Mouse (Mus musculus): ENCODE data around the gene AW011738.

Gene AW011738

DNA sequence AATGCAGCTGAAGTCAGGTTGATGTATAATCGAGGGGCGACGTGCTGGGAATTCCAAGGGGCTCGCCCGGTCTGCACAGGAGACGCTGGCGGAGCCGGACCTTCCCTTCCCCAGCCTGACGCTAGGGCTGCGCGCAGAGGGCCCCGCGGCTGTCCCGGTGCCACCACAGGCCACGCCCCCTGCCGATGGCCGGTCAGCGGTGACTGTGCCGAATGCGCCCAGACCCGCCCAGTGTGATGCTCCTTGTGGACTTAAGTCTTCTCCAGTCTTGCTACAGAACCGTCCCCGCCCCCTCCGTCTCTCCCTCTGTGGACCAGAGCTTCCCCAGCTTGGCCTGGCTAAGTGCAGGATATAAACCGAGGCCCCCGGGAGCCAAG is 5.3 kb upstream of the AW011738 start:
- DNase-seq (ENCODE audit: low read depth, low spot score), result no peak

DNA sequence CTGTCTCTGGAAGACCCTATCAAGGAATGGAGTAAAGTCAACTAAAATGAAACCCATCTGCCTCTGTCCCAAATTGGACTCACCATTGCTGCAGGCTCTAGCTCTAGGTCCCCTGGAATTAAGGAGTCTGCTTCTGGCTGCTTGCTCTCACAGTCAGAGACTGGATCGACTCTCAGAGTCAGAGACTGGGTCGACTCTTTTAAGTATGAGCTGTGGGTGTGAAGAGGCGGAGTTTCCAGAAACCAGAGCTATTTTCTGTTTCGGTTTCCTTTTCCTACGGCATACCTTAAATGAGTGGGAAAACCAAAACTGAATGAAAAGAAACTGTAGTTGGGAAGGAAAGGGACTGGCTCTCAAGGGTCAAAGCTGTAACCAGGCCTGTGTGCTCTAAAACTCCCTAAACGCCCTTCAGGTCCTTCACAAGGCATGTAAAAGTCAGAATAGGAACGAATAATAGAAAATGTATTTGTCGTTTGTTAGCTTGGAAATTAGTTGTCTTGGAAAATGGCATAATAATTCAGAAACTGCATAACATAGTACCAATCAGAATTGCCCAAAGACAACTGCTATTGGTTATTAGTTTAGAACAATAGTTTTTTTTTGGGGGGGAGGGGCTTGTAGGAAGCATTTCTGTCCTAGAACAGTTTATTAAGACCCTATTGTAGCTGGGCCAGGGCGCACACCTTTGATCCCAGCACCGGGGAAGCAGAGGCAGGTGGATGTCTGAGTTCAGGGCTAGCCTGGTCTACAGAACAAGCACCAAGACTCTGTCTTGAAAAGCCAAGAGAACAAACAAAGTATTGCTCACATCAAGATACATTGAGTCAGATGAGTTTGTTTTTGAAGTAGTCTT is 2.3 kb upstream of the AW011738 start, which contains the start of gene Isg15:
Isg15 (minus strand) TSS at position 196 of the 853 bp plus-strand sequence.
- DNase-seq (ENCODE audit: low read depth, low spot score), result no peak

DNA sequence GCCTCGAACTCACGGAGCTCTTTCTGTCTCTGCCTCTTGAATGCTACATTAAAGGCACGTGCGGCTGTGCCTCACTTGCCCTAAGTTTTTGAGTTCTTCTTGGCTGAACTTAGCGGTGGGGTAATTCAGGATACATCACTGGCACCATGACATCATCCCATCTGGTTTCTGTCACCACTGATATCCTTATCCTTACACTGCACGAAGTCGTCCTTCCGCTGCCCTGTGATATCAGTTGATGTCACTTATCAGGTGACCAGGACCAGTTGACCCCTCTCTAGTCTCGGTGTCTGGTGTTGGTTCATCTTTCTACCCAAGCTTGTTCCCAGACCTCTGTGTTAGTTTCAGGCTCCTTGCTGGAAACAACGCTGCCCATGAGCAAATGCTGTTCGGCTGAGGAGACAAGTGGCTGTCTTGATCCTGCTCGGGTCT is 626 bp upstream of the AW011738 start:
- DNase-seq (ENCODE audit: low read depth, low spot score), result no peak

DNA sequence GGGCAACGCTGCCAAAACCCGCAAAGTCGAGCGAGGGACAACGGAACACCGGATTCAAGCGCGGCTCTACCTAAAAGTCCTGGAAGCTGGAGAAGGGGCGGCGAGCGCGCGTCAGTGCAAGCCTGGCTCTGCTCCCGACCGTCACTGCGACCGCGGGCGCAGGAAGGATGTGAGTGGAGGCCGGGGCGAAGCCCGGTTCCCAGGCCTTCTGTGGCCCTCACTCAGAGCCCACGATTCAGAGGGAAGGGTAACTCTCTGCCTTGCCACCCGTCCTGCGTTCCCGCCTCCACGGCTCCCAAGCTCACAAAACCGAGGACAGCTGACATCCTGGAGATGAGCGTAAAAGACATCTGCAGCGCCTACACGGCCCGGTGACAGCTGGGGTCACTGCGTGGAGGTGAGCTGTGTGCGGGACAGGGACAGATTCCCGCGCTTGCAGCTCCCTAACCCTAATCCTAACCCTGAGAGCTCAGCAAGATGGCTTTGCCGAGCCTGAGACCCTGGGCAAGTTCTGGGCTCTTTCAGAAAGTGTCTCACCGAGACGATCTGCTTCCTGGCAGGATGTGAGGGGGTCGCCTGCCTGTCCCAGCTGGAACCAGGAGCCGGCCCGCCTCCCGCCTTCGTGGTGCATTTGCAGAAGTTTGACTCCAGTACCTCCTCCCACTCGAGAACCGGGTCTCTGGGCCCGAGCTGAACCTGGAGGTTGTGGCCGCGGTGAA is 468 bp downstream of the AW011738 start:
- DNase-seq (ENCODE audit: low read depth, low spot score), result no peak

DNA sequence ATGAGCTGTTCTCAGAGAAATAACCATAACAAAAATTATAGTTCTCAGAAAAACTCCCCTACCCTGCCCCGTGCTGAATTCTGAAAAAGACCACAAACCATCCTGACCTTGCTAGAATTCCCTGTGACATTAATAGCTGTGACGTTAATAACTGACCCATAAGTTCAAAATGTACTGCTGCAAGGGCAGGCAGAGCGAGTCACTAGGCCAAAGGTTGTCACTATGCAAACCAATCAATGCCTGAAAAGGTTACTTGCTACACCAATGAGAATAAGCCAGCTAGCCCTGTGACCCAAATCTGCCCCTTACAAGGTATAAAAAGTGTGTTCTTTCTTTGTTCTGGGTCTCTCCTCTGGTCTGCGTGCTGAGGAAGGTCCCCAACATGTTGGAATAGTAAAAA is 5.8 kb downstream of the AW011738 start:
- DNase-seq (ENCODE audit: low read depth, low spot score), result no peak

DNA sequence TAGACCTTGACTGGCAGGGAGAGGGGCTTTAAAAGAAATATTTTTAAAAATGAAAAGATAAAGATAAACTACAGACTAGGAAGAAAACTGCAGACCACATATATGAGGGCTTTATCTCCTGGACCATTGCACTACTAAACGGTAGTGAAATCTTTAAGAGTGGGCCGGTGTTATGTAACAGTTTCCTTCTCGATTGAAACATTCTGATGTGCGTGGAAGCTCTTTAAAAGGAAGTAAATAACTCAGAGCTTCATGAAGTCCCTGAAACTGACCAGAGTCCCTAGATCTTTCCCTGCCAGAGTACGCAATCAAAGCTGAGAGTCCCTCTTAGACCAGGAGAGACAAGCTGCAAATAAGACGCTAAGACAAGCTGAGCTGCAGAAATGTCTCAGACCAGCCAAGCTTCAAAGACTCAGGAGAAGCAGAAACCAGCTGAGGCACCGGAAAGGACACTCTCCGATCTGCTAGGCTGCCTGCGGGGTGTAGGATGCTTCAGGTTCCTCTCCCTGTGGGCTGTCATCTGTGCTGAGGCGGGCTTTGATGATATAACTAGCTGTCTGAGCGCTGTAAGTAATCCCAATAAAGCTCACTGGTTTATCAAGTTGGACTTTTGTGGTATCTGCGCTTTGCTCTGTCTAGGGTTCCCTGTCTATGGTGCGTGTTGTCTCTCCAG is 7.0 kb downstream of the AW011738 start:
- no peak for DNase-seq (ENCODE audit: low read depth, low spot score)

DNA sequence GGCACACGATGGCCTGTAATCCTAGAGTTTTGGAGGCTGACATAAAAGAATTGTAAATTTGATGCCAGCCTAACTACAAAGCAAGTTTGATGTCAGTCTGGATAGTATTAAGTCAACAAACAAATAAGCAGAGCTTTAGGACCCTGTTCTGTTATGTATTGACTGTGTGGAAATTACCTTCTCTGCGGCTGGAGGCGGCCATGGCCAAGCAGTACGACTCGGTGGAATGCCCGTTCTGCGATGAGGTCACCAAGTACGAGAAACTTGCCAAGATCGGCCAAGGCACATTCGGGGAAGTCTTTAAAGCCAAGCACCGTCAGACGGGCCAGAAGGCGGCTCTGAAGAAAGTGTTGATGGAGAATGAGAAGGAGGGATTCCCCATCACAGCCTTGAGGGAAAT is 10.0 kb downstream of the AW011738 start:
- DNase-seq (ENCODE audit: low read depth, low spot score), result no peak

DNA sequence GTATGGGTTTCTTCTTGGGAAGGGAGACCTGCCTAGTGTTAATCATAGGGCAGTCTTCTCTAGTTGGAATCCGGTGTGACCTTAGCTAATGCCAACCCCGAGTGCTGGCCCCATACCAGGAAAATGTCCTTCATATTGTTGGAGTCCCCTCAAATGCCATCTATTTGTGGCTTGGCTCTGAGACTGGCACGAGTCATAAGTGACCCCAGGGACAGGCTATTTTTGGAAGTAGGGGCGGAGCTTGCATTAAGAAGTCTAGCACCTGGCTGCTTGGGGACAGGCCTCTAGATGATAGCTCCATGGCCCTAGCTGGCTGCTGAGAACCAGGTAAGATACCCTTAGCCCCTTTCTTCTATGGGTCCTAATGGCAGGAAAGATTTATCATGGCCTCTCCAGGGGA is 12.5 kb downstream of the AW011738 start, which contains the start of gene Perm1:
Perm1 (plus strand) TSS at position 220 of the 400 bp plus-strand sequence.
- DNase-seq (ENCODE audit: low read depth, low spot score), result no peak

DNA sequence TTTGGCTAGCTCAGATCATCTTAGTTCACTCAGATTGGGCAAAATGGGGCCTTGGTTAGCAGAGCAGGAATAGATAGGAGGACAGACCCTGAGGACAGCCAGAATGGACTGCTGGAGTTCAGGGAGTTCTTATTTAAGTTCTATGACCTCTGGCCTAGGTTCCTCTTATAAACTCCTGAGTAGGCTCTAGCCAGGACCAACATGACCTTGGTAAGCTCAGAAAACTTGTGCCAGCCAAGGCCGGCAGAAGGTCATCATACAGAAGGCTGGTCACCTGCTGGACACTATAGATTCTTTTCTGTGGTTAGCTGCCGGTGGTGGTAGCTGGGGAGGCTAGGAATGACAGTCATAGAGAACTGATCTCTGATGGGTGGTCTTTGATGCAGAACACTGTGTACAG is 13.1 kb downstream of the AW011738 start:
- DNase-seq (ENCODE audit: low read depth, low spot score), result no peak

DNA sequence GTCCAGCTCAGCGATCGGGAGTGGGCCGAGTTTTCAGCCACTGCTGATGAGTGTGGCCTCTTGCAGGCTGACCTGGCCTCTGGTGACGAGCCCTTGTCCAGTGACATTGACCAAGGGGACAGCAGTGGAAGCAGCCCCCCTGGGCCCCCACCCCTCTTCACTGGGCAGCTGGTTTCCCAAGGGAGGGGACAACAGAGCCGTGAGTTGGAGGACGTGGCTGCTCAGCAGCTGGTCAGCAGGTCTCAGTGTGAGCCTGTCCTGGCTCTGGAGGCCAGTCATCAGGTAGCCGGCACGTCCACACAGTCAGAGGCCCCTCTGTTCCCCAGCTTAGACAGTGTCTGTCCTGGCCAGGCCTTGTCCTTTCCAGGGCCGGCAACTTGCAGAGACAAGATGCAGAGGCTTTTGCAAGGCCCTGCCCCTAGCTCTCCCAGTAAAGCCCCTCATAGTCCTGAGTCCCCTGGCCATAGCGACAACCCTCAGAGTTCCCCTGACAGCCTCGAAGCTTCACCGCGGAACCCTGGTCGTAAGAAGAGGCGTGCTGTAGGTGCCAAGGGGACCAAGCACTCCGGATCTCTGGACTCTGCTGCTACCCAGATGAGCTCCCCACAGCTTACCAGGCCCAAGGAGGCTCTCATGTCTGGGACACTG is 14.0 kb downstream of the AW011738 start:
- DNase-seq (ENCODE audit: low read depth, low spot score), result no peak

DNA sequence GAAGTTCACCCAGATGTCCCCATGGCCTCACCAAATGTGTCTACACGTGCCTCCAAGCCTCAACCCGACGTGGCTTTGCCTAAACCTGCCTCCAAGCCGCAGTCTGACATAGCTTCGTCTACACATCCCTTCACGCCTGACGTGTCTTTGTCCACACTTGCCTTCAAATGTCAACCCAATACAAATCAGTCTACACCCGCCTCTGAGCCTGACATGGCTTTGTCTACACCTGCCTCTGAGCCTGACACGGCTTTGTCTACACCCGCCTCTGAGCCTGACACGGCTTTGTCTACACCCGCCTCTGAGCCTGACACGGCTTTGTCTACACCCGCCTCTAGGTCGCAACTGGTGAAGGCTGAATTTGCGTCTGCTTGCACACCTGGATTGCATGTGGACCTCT is 14.7 kb downstream of the AW011738 start:
- no peak for DNase-seq (ENCODE audit: low read depth, low spot score)

DNA sequence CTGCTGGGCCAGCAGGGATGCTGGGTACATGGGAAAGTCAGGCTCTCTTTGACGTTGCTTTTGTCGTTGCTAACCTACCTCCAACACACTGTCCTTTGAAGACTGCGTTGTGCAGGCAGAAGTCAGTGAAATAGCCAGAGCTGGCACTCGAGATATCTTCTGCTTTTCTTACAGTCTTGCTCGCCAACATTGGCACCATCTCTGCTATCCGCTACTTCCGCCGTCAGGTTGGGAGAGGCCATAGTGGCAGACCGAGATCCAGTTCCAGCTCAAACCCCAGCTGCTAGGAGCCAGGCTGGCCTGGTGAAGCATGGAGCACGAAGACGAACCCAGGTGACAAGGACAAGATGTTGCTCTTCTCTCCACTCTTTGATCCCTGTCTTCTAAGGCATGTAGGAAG is 16.8 kb downstream of the AW011738 start:
- DNase-seq (ENCODE audit: low read depth, low spot score), result no peak

DNA sequence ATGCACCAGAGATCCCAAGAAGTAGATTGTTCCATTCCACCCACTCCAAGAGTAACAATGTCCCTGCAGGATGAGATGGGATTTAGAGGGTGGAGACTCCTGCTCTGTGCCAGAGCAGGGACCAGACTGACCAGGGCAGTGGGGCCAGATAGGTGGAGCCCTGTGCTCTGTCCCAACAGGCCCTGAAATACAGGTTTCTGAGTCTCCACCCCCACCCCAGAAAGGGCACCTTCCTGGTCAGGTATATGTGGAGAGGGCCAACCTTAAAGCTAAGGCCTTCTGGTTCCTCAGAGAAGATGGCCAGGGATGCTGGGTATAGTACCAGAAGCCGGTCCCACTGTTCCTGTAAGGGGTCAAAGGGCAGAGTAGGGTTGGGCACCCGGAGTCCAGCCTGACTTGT is 21.2 kb downstream of the AW011738 start:
- DNase-seq (ENCODE audit: low read depth, low spot score), result no peak

DNA sequence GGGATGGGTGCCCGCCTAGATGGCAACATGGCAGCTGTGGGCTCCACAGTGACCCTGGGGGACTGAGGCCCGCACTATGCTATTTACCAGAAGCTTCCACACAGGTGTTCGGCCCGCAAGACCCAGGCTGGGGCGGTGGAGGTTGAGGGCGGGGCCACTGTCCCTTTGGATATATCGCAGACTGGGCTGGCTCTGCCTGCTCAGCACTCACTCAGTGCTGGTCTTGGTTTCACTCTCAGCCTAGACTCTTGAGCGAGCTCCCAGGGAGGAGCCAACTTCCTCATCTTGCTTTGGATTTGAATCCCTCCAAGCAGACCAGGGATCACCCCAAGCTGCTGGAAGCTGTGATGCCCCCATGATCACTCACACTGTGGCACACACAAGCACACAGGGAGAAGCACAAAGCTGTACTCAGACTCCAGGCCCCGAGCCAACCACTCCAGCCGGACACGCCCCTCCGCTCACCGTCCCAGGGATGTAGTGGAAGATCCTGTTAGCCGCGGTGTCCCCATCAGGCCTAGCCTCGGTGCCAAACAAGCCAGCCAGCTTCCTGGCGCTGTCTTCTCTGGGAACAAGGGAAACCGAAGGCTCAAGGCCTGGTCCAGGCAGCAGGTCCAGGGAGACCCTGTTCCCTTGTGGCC is 24.8 kb downstream of the AW011738 start:
- DNase-seq (ENCODE audit: low read depth, low spot score), result no peak

DNA sequence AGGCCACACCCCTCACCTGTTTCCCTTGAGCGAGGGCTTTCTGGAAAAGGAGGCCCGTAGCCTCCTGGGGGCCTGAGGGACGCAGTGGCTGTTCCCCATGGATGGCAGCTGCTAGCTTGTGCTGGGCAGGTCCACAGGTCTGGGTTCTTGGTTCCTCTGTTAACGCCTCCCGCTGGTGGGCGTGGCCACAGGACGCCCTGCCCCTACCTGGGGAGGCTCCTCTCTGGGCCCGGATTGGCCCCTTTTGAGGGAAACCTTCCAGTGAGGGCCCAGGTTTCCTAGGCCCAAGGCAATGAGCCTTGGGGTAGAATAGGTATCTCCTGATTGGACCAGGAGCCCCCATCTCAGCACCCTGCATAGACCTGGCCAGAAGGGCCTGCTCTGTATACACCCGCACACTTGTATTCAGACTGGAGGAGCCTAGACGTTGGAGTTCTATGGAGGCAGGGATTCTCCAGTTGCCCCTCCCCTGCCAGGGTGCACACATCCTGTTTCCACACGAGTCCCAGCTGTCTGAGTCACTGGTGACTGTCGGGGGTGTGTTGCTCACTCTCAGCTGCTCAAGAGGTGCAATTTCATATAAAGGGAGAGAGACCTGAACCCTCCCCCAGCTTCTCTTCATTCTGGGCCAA is 25.4 kb downstream of the AW011738 start:
- DNase-seq (ENCODE audit: low read depth, low spot score), result peak; percentile 40

DNA sequence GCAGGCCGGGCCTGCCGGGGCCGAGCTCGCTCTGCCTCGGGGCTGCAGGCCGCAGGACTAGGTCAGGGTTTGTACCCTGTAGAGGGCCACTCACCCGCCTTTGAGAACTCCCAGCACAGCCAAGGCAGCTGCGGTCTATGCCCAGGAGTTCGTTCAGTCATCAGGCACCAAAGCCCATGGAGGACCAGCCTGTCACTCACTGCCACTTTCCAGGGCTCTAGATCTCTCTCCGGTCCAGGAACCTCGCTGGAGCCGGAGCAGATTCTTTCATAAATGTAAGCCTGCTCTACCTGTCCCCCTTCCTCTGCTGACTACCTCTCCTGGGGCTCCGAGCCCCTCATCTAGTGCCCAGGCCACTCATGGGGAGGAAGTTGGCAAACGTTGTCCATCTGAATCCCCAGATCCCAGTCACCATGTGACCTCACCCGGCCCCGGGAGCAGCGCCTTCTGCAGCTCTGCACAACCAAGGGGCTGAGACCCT is 31.0 kb downstream of the AW011738 start:
- DNase-seq (ENCODE audit: low read depth, low spot score), result no peak

DNA sequence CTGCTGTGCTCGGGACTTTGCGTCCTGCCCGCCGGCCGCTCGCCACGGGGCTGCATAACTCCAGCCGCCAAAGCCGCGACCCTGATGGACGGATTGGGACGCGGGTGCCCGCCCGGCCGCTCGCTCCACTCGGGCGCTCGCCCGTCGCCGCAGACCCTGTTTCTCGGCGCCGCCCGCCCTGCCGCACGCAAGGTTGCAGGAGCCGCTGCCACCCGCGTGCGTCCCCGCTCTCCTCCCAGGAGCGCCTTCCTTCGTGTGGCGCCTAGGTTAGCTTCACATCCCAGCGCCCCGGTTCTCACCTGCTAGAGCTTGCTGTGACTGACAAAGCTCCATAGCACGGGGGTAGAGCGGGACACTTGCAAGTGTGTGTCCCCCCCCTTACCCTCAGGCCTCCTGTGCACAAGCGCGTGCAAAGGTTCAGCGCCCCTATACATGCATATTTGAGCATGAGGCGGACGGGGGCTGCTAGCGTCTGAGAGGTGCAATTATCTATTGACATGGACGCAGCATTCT is 31.7 kb downstream of the AW011738 start, which contains the start of gene Plekhn1:
Plekhn1 (minus strand) TSS at position 157 of the 513 bp plus-strand sequence.
- DNase-seq (ENCODE audit: low read depth, low spot score), result peak; percentile 55

DNA sequence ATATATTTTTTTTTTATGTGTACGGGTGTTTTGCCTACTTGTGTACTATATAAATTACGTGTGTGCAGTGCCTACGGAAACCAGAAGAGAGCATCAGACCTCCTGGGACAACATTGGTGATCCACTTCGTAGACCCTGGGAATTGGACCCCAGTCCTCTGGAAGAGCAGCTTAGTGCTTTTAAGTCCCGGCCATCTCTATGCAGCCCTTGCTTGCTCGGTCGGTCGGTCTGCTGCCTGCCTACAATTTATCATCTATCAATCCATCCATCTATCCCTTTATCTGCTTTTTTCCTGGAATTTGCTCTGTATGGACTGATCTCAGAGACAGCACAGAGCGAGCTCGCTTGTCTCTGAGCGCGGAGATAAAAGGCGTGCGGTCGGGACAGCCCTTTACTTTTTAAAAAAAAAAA is 32.3 kb downstream of the AW011738 start:
- no peak for DNase-seq (ENCODE audit: low read depth, low spot score)

DNA sequence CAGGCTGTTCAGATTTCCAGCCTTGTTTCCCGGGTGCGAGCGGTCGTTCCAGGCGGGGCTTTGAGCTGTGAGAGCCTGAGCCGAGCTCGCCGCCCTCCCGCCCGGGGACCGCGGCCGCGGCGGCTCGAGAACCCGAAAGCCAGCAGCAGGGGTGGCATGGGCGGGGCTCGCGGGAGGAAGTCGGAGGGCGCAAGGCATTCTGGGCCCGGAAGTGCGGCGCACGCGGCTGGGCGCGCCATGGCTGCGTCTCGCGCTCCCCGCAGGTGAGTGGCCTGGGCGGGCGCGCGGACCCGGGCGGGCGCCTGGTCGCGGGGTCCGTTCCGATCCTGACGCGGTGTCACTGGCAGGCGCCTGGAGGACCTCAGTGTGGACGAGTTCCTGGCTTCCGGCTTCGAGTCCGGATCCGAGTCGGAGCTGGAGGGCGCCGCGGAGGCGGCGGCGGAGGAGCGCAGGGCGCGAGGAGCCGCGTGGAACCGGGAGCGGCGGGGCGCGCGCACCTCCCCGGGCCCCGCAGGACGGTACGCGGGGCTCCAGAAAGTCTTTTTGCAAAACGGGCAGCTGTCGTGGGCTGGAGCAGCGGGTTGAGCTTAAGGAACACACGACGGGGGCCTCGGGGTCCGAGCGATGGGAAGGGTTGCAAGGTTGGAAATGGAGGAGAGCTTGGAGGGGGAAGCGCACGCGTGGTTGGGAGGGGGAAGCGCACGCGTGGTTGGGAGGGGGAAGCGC is 32.9 kb downstream of the AW011738 start, which contains the start of gene Noc2l:
Noc2l (plus strand) TSS at position 203 of the 726 bp plus-strand sequence.
- peak; percentile 81 for DNase-seq (ENCODE audit: low read depth, low spot score)

Measured in WW6 (cell line).